Mouse (Mus musculus): Measurements from ENCODE around the gene Smim11.
A peak's percentile ranks its signal among the peaks of the same experiment; 100 is the strongest.

The Smim11 gene

DNA sequence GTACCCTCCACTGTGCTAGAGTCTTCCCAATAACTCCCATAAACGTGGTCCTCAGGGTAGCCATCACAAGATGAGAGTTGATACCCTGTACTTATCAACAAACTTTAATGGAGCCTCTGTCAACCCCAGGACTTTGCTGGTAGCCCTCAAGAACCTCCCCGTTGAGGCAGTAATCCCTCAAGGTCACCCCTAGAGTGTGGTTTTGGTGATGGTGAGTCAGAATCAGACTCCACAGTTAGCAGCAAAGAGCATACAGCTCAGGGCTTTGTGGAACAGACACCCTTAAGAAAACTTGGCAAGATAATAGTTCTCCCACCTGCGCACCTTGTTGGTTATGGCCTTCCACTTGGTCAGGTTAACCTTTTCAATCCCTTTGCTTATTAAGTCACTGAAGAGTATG lies 19.3 kb downstream of the Smim11 start:
- DNase-seq: no peak

DNA sequence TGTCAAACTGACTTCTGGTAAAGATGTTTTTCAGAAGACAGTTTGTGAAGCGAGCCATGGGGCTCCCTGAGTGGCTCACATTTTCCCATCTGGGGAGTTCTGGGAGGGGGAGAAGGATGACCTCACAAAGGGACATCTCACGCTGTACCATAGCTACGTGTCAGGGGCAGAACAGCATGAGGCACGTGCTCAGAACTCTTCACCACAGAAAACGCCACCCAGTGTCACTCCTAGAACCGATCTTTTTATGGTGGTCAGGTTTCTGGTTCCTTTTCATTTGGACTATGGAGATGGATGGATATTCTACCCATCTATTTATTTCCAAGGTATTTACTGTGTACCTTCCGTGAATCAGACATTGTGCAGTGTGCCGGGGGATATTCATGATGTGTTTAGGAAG lies 20.3 kb downstream of the Smim11 start, which contains the start of gene Fam243:
Fam243 (minus strand) TSS at position 101 of the 400 bp plus-strand sequence.
- DNase-seq: no peak

DNA sequence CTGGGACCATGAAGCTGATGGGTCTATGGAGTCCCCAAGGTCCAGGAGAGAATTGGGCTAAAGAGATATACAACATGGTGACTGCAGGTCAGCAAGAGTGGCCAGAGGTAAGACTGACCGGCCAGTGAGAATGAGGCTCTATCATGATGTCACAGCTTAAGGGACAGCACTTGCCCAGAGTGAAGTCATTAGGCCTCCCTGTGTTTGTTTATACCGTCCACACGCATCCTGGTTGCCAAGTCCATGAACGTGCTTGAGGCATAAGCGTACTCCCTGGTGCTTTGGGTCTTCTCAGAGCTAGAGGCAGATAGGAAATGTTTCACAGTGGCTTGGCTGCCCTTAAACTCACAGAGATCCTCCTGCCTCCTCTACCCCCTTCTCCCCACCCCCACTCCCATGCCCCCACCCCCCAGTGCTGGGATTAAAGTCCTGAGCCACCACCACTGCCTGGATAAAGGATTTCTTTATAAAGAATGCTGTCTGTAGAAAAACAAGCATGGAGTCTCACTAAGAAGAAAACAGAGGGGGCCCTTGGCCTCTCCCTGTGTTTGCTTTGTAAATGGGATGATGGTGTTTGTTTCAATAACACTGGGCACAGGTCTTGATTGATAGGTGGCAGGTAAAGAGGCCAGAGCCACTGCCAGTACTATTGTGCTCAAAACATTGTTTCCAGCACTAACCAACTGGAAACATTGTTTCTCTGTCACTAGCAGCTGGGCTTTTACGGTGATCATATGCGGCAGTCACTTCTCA lies 23.4 kb downstream of the Smim11 start:
- DNase-seq: peak; percentile 21 to 36

DNA sequence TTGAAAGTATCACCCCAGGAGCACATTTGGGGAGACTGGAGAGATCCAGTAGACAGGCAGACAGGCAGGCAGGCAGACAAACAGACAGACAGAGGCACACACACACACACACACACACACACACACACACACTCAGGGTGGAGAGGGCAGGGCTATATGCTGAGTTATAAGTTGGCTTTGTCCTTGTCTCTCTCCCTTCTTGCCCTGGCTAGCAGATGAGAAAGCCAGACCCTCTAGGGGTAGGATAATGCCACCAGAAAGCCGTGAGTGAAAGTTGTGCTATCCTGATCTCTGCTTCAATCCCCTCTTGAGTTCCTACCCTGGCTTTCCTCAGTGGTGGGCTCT lies 23.9 kb downstream of the Smim11 start:
- DNase-seq: no peak

DNA sequence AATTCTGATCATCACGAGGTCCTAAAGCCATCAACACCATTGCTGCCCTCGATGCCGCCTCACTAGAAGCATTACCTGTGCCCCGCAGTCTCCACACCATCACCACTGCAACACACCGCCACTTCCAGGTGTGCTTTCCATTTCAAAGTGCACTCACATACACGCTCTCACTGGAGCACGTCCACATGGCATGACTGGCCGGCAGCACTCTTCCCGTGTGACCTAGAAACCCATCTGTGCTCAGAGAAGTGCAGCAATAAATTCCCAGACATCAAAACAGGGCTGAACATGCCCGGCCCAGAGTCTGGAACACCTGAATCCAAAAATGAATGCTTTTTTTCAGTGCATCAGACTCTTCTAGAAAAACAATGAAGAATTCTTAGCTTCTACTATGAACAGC lies 26.8 kb downstream of the Smim11 start:
- DNase-seq: no peak

DNA sequence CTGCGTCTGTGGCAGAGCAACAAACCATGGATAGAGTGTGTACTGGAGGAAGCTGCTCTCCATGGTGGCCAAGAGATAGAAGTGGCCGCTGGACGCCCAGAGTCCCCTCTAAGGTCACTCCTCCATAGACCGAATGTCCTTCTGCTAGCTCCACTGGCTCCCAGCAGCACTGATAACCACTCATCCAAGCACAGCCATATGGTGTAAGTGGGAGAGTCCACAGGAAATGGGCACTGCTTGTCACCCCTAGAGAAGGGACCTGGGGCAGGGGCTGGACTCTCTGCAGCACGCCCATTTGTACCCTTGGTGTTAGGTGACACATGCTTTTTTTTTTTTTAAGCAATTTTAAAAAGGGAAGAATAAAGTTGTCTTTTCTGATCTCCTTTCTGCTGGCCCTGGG lies 29.9 kb downstream of the Smim11 start:
- no peak for DNase-seq

DNA sequence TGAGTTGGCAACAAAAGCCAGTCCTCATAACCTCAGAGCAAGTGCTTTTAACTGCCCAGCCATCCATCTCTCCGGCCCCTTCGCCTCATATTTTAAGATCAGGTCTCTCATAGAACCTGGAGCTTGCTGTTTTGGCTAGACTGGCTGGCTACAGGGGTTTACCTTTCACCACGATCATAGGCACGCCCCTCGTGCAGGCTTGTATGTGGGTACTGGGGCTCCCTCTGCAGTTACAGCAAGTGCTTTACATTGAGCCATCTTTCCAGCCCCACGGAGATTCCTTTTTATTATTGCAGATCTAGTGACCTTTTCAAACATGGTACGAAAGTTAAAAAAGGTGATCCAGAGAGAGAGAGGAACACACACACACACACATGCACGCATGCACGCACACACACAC lies 33.5 kb downstream of the Smim11 start:
- no peak for DNase-seq

DNA sequence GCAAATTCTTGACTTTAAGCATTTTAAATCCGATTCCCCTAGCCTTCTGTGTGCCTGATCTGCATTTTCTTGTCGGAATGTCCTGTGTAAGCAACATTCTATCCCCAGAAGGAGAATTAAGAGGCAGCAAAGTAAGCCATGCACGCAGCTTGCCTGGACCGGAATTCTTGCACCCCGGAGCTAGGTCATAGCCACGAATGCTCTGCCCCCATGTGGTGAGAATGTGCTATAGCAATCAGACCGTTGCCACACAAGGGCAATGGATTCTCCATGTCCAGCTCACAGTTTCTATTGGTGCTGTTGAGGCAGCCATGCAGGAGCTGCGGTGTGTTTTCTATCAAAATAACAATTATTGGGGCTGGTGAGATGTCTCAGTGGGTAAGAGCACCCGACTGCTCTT lies 35.2 kb downstream of the Smim11 start:
- DNase-seq: peak; percentile 82 to 86

DNA sequence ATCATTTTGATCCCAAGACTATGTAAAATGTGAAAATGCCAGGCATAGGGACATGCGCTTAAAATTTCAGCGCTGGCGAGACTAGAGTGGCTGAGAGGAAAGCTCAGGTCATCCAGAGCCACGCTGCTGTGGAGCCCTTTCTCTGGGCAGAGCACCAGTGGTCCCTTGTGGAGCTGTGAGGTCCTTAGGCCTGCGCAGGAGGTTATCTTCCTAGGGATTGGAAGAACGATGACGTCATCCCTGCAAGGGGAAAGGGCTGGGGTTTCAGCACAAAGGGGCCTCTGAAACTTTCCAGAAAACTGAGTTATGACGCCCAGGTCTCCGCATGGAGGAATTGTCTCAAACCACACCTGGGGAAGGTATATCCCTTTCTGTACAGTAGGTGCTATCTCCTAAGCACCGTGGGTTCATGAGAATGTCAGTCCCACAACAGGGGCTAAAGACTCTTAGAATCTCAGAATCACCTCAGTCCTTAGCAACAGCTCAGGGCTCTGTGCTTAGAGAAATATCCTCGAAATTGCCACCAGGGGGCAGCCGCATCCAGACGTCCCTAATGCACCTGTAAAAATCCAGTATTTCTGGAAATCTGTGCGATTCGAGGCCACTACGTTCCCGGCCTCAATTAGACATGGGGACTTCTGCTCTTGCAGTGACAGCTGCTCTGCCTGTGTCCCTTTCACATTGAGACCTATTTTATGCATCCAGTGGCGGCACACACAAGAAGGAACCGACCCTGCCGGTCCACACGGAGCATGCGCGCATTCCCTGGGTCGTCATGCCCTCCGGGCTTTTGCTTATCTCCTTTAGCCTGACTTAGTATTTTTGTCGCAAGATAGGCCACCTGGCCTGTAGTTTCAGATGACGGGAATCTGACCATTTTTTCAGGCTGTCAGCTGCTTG lies 39.8 kb downstream of the Smim11 start:
- peak; percentile 64 to 73 for DNase-seq

DNA sequence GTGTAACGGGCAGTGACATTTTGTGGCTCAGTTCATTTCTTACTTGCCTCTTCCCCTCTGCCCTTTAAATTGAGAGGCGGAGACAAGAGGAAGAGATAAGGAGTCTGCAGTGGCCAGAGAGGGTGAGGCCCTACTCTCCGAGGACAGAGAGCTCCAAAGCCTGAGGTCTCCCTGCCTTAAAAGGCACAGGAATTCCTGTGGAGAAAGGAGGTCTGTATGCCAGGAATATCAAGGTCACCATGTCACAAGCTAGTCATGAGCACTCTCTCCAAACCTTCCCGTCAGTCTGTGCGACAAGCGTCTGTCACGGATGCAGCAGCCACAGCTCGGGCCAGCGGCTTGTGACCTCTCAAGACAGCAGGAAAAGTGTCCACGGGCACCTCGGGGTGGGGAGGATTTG lies 44.1 kb downstream of the Smim11 start:
- DNase-seq: peak; percentile 15 to 32

DNA sequence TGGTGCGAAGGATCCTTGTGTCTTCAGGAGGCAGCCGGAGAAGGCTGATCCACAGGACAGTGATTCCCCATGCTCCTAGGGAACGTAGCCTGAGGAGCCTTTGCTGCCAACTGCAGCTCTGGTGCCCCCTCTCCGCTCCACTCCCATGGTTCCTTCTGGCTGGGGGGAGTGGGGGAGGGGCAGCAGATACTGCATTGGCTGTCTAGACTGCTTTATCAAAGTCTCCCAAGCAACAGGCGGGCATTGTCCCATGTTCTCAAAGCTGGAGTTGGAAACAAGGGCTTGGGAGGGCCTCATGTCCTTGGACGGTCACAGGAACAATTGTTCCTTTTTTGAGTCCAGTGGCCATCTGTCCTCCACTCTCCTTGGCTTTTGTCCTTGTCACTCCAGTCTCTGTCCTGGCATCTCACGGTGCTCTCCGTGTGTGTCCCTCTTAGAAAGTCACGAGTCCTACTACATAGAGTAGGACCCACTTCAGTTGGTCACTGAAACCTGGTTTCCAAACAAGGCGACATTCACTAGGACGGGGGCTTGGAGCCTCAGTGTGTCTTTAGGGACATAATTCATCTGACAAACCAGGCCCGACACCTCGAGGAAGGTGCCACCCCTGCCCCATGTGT lies 45.3 kb downstream of the Smim11 start:
- no peak for DNase-seq

DNA sequence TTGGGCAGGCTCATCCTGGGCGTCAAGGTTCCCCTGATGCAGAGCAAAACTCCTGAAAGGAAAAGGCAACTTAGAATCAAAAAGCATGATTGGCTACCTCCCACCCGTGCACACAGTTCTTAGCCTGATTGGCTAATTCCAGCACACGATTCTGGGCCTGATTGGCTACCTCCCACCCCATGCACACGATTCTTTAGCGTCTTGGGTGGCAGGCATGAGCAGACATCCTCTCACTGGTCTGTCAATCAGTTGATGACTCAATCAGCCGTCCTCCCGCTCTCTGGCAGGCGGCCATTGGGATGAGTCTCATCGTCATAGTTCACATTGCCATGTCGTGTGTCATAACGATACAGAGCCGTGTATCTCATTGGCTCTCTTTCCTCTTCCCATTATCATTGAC lies 47.9 kb downstream of the Smim11 start:
- DNase-seq: peak; percentile 24 to 56

DNA sequence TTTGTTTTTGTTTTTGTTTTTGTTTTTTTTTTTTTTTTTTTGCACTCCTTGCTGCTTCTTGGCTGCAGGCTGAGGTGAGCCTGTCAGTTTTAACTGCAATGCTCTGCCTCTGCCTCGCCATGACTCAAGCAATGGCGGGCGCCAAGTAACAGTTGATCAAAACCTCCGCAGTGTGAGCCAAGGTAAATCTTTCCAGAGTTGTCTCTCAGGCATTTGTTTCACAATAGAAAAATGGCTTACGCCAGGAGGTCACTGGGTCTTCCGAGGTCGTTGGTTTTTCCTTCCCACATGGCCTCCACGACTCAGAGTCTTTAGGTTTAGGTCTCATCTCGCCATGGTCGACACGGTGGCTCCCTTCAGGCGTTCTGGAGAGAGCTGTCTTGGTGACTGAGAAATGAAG lies 52.2 kb downstream of the Smim11 start:
- DNase-seq: no peak

DNA sequence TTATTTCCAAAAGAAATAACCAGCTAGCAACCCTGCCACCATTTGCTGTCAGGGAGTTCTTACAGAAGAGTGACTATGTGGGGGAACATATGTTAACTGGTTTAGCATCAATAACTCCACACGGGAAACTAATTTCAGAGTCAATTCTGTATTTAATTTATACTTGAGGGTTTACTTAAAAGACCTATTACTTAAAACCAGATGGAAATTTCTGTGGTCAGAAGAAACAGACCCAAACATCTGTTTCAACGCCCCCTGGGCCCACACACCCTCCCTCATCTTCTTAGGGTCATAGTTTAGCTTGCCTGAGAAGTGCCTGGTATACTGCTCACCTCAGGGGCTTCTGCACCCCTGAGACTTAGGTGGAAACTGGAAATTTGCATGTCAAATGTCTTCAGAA lies 52.8 kb downstream of the Smim11 start:
- no peak for DNase-seq

DNA sequence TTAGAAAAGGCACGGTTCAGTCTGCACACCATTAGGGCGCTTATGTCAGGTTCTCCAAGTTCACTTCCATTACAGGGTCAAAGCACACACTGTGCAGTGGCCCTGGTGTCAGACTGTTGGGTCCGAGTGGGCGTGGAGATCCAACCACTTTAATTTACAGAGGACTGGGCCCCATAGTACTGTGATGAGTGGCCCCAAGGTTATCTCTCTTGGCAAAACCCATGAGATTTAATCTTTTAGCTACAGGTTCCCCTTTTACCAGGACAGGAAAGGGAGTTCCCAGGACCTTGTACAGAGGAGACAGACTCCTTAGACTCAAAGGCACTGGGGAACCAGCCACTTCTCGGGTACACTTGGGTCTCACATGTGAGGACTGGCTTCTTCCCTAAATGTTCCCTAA lies 54.3 kb downstream of the Smim11 start:
- DNase-seq: no peak

DNA sequence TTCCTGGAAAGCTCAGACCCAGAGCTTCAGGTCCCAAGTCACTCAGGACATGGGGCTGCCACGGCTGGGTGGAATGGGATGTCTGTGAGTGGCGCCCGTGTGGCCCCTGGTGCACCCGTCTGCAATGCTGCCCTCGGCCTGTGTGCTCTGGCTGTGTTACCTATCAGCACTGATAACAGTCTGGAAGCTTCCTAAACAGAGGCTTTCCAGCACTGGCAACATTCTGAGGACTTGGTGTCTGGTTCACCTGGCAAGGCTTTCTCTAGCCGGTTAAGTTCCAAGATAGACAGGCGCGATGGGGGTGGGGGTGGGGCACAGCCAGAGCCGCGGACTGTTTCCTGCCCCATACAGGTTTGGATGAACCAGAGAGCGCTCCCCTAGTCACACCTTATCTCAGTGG lies 54.9 kb downstream of the Smim11 start:
- no peak for DNase-seq

DNA sequence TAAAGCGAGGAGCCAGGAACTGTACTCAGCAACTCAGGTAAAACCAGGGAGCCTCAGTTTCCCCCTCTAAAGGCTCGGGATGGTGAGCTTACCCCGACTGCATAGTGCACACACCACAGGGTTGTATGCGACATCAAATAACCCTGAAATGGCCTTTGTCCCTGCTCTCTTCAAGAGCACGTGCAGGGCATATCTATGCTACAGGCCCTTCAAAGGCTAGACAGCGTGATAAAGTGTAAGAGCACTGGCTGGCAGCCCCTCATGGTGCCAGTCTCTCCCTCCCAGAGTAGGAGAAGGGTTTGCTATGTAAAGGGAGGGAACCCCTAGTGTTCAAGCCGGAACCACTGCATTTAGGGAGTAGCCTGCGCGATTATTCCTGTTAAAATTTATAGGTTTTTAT lies 55.9 kb downstream of the Smim11 start:
- DNase-seq: no peak

DNA sequence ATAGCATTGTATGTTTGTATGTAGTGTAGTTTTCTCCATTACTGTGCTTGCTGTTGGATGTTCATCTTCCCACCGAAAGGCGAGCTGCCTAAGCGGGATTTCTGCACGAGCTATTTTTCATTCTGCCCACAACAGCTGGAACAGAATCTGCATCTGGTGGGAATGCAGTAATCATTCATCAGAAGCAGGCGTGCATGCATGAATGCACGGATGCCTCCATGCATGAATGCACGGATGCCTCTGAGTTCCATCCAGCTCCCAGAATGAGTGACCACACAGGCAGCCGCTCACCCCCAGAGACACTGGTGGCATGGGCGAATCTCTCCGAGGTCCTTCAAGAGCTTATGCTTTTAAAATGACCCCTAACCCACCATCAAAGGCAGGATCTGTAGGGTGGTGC lies 56.5 kb downstream of the Smim11 start:
- no peak for DNase-seq

DNA sequence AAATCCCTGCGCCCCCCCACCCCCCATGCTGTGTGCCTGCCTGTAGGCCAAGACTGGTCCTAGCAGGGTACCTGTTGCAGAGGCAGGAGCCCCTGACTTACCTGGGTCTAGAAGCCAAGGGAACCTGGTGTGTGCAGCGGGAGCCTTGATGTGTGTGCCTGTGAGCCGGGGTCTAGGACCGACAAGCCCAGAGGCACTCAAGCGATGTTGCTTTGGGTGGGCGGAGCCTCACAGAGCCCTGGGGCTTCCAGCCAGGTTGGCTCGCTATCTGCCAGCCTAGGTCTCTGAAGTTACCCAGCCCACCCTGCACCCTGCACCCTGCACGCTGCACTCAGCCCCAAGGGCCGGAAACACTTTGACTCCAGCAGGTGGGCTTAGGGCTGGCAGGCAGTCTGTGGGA lies 57.6 kb downstream of the Smim11 start:
- DNase-seq: no peak

DNA sequence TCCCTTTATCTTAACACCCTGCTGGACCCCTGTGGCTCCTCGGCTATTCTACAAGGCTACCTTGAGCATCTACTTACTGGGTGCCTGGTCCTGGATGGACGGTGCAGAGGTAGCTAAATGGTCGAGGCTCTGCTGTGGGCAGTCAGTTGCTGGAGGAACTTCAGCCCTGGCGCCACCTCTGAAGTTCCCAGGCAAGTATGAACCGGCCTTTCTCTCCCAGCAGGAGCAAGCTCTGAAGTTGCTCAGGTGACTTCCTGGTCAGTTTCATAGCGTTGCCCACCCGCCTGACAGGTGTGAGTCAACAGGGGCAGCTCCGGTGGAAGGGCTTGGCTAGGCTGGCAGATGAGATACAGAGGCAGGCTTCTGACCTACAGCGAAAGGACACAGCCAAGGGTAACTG lies 58.1 kb downstream of the Smim11 start, which contains the start of gene Kcne1:
Kcne1 (minus strand) TSS at position 240 of the 400 bp plus-strand sequence.
- no peak for DNase-seq

DNA sequence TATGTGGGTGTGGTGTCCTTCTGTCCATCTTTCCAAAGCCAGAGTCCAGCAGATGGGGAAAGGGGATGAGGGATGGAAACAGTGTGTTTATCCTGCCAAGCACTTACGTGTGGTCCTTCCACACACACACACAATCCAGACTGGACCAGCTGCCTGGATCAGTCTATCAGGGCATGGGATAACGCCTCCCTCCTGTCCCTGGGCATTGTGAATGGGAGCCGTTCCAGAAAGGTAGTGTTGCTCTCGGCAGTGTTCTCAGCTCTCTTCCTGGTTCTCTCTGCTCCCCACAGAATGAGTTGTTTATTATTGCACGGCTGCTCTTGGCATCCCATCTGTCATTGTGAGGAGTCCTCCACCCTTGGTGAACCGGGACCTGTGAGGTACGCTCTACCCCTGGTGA lies 59.6 kb downstream of the Smim11 start:
- DNase-seq: no peak
